Mouse (Mus musculus) heart, postnatal 0 days (tissue): Measurements from ENCODE around the gene Olfr764-ps1.
"Not testable (repeated sequence)": the region's sequence is repeated elsewhere in the genome, so short reads cannot be mapped to it uniquely, and the experiment has no call there.

Experiments used
- CTCF ChIP-seq: IDR thresholded peaks from 2 replicates; pipeline ENCODE4 v1.5.1; 2016; ENCODE audit warnings: antibody characterized with exemption, control low read depth, low read depth
- EP300 ChIP-seq: IDR thresholded peaks from 2 replicates; pipeline ENCODE4 v1.6.1; 2016; ENCODE audit warnings: antibody characterized with exemption, low read depth

- TF ChIP-seq CTCF, EP300: not testable (repeated sequence)
These were observed 49.4 kb downstream of the Olfr764-ps1 start for GRCm38 (mm10) chr10:128990129-128990850.
